Mouse (Mus musculus) CH12.LX (cell line): ENCODE measurements around the gene Yif1b.

Source experiments
- RCOR1 ChIP-seq: conservative IDR thresholded peaks from 2 replicates; pipeline ENCODE4 v1.6.1; 2012; ENCODE audit warnings: low read depth, mild to moderate bottlenecking, inconsistent platforms, low read length, improper control_type of control experiment
- SMC3 ChIP-seq: IDR thresholded peaks from 2 replicates; pipeline ENCODE4 v1.6.1; 2011; ENCODE audit warnings: low read depth, low read length, improper control_type of control experiment

DNA sequence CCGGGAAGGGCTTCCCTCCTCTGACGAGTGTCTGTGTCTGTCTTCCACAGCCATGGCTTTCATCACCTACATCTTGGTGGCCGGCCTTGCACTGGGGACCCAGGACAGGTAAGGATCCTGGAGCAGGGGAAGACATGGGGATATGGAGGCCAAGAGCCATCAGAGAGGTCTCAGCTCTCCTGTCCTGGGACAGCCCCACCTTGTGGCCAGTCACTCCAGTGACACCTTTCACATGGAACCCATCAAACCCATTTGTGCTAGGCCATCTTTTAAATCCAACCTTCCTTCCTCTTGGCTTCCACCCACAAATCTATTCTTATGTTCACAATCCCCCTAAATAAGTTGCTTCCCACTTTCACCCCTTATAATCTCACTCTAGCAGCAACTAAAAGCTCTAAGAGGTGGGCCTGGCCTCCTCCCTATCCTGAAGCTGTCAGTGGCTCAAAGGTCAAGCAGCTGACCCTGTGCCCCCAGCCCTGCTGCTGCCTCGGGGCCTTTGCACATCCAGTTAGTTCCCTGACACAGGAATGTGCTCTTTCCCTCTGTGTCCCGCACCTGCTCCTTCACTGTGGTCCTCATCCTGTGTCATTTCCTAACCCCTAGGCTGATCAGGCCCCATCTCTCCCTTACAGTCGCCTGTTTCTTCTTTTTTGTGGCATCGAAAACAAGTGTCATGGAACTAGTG lies 6.7 kb downstream of the Yif1b start:
- TF ChIP-seq RCOR1, result no peak
- TF ChIP-seq SMC3, result peak; percentile 85
